Mouse (Mus musculus): Measurements from ENCODE around the gene Mrpl32. TPM values are rescaled to one million over a fixed set of nuclear protein-coding genes. Genes with fewer than 3 reads are reported as not detected.

The Mrpl32 gene
- total RNA-seq (2022) = 10 to 100 TPM; 24.0 to 29.4 (median 26.8) TPM

GRCm38 (mm10) chr13:14612926-14613529, at the start of gene Mrpl32, which contains the start of gene Psma2:
Mrpl32 (minus strand) TSS chr13:14613165.
Psma2 (plus strand) TSS chr13:14613240.
- peak; percentile 89 to 98 for DNase-seq (ENCODE audit: low spot score in 2 of 2)

GRCm38 (mm10) chr13:14649301-14649700, 36.3 kb upstream of the Mrpl32 start:
- DNase-seq (ENCODE audit: low spot score in 2 of 2) = no peak

- no peak for DNase-seq (ENCODE audit: low spot score in 2 of 2)
Observed at GRCm38 (mm10) chr13:14639998-14640397, 27.0 kb upstream of the Mrpl32 start.

GRCm38 (mm10) chr13:14629726-14630641, 17.0 kb upstream of the Mrpl32 start, which contains the start of gene AW209491:
AW209491 (plus strand) TSS chr13:14630154.
- peak; percentile 89 to 94 for DNase-seq (ENCODE audit: low spot score in 2 of 2)

GRCm38 (mm10) chr13:14618724-14619123, 5.8 kb upstream of the Mrpl32 start:
- peak; percentile 43 to 50 for DNase-seq (ENCODE audit: low spot score in 2 of 2)

GRCm38 (mm10) chr13:14613553-14613952, 588 bp upstream of the Mrpl32 start:
- no peak for DNase-seq (ENCODE audit: low spot score in 2 of 2)

GRCm38 (mm10) chr13:14612463-14612862, 502 bp downstream of the Mrpl32 start:
- DNase-seq (ENCODE audit: low spot score in 2 of 2) = no peak

GRCm38 (mm10) chr13:14607616-14608015, 5.3 kb downstream of the Mrpl32 start:
- no peak for DNase-seq (ENCODE audit: low spot score in 2 of 2)

GRCm38 (mm10) chr13:14602744-14603143, 10.2 kb downstream of the Mrpl32 start:
- DNase-seq (ENCODE audit: low spot score in 2 of 2) = no peak

- no peak for DNase-seq (ENCODE audit: low spot score in 2 of 2)
Observed at GRCm38 (mm10) chr13:14580392-14580791, 32.6 kb downstream of the Mrpl32 start.

GRCm38 (mm10) chr13:14574128-14574527, 38.8 kb downstream of the Mrpl32 start:
- no peak for DNase-seq (ENCODE audit: low spot score in 2 of 2)

- DNase-seq (ENCODE audit: low spot score in 2 of 2) = no peak
Observed at GRCm38 (mm10) chr13:14561336-14561735, 51.6 kb downstream of the Mrpl32 start.

Other genes starting within 250 kb of the Mrpl32 start
- gene Hecw1, start 89.9 kb downstream of the Mrpl32 start, total RNA-seq (2022) = 100 to 1,000 TPM; 101 to 122 (median 105) TPM
- gene Psma2, start 75 bp upstream of the Mrpl32 start, total RNA-seq (2022) = 10 to 100 TPM; 58.9 to 67.1 (median 64.5) TPM
- 10 to 100 TPM; 23.1 to 26.6 (median 24.7) TPM for gene AW209491, start 17.0 kb upstream of the Mrpl32 start, total RNA-seq (2022)

Measured in left cerebral cortex, adult 8-10 months (tissue).